Mouse (Mus musculus) MEL (cell line): Measurements from ENCODE around the gene Podxl2. TPM values are rescaled to one million over a fixed set of nuclear protein-coding genes. Genes with fewer than 3 reads are reported as not detected.
A peak's percentile ranks its signal among the peaks of the same experiment; 100 is the strongest.

Experiments
- DNase-seq: peaks from one replicate; pipeline ENCODE4 v3.0.0; 2011; ENCODE audit warnings: low read depth, low spot score
- H3K27ac ChIP-seq: 2 replicates; pipeline ENCODE4 v1.5.1; 2012; ENCODE audit warnings: low read depth, mild to moderate bottlenecking, control low read depth, low read length, moderate library complexity; ENCODE audit not compliant: control insufficient read depth
- H3K27me3 ChIP-seq, 2 experiments: fragments of 150-350 bp in 1 of 2; sonication (generic) in 1 of 2; 2 replicates each; pipeline ENCODE4 v1.6.1; 2012; ENCODE audit warnings: low read length in 2 of 2, mild to moderate bottlenecking in 2 of 2, improper control_type of control experiment in 1 of 2, moderate library complexity in 1 of 2; ENCODE audit not compliant: insufficient read depth in 2 of 2, control insufficient read depth in 1 of 2
- H3K36me3 ChIP-seq, 2 experiments: 2 replicates each; pipeline ENCODE4 v1.6.1; 2012 to 2014; ENCODE audit warnings: low read length in 2 of 2, improper control_type of control experiment in 1 of 2, inconsistent platforms in 1 of 2, mild to moderate bottlenecking in 1 of 2; ENCODE audit not compliant: insufficient read depth in 2 of 2, control insufficient read depth in 1 of 2
- H3K4me1 ChIP-seq, 2 experiments: fragments of 150-350 bp in 1 of 2; sonication (generic) in 1 of 2; 2 replicates each; pipeline ENCODE4 v1.6.1; 2012; ENCODE audit warnings: low read length in 2 of 2, improper control_type of control experiment in 1 of 2, mild to moderate bottlenecking in 1 of 2; ENCODE audit not compliant: insufficient read depth in 2 of 2, control insufficient read depth in 1 of 2
- H3K4me3 ChIP-seq, 2 experiments: fragments of 150-350 bp in 1 of 2; sonication (generic) in 1 of 2; 2 replicates each; pipeline ENCODE4 v1.5.1; 2012; ENCODE audit warnings: low read depth in 2 of 2, low read length in 2 of 2, mild to moderate bottlenecking in 2 of 2, moderate library complexity in 2 of 2, control low read depth in 1 of 2, improper control_type of control experiment in 1 of 2; ENCODE audit not compliant: control insufficient read depth in 1 of 2, insufficient read depth in 1 of 2
- H3K79me2 ChIP-seq: 2 replicates; pipeline ENCODE4 v1.6.1; 2012; ENCODE audit warnings: mild to moderate bottlenecking, low read length, moderate library complexity; ENCODE audit not compliant: control insufficient read depth, poor library complexity, insufficient read depth
- H3K9ac ChIP-seq: 2 replicates; pipeline ENCODE4 v1.6.1; 2012; ENCODE audit warnings: low read depth, mild to moderate bottlenecking, control low read depth, low read length, moderate library complexity; ENCODE audit not compliant: control insufficient read depth, poor library complexity, severe bottlenecking
- H3K9me3 ChIP-seq: fragments of 150-350 bp; sonication (generic); replicated peaks from 2 replicates; pipeline ENCODE4 v1.6.1; 2012; ENCODE audit warnings: mild to moderate bottlenecking, low read length, improper control_type of control experiment, moderate library complexity; ENCODE audit not compliant: insufficient read depth
- CHD2 ChIP-seq: IDR thresholded peaks from 2 replicates; pipeline ENCODE4 v1.6.1; 2011; ENCODE audit warnings: low read length, improper control_type of control experiment
- CTCF ChIP-seq, 3 experiments: IDR thresholded peaks in 2 of 3; conservative IDR thresholded peaks in 1 of 3; 2 replicates each; pipeline ENCODE4 v1.5.1; 2011 to 2012; ENCODE audit warnings: low read length in 3 of 3, low read depth in 2 of 3, mild to moderate bottlenecking in 2 of 3, improper control_type of control experiment in 1 of 3, inconsistent platforms in 1 of 3, mixed read lengths in 1 of 3, moderate library complexity in 1 of 3; ENCODE audit not compliant: control insufficient read depth in 1 of 3, insufficient read depth in 1 of 3, poor library complexity in 1 of 3, severe bottlenecking in 1 of 3
- EP300 ChIP-seq, 2 experiments: IDR thresholded peaks; 2 replicates each; pipeline ENCODE4 v1.6.1; 2011; ENCODE audit warnings: improper control_type of control experiment in 2 of 2, low read length in 2 of 2, low read depth in 1 of 2, mild to moderate bottlenecking in 1 of 2
- ETS1 ChIP-seq: IDR thresholded peaks from 2 replicates; pipeline ENCODE4 v1.6.1; 2012; ENCODE audit warnings: low read depth, mild to moderate bottlenecking, inconsistent platforms, low read length, improper control_type of control experiment, moderate library complexity
- GABPA ChIP-seq: IDR thresholded peaks from 2 replicates; pipeline ENCODE4 v1.6.1; 2012; ENCODE audit warnings: low read depth, mild to moderate bottlenecking, inconsistent platforms, low read length, improper control_type of control experiment, moderate library complexity
- JUND ChIP-seq: IDR thresholded peaks from 2 replicates; pipeline ENCODE4 v1.6.1; 2011; ENCODE audit warnings: low read depth, mild to moderate bottlenecking, improper control_type of control experiment, low read length
- KAT2A ChIP-seq: conservative IDR thresholded peaks from 2 replicates; pipeline ENCODE4 v1.6.1; 2012; ENCODE audit warnings: low read depth, low read length, improper control_type of control experiment, inconsistent platforms
- MAFK ChIP-seq: IDR thresholded peaks from 2 replicates; pipeline ENCODE4 v1.6.1; 2011; ENCODE audit warnings: low read depth, mild to moderate bottlenecking, low read length, improper control_type of control experiment, borderline replicate concordance
- MAZ ChIP-seq: IDR thresholded peaks from 2 replicates; pipeline ENCODE4 v1.6.1; 2012; ENCODE audit warnings: low read depth, mild to moderate bottlenecking, inconsistent platforms, low read length, improper control_type of control experiment
- MXI1 ChIP-seq: IDR thresholded peaks from 2 replicates; pipeline ENCODE4 v1.6.1; 2011; ENCODE audit warnings: mild to moderate bottlenecking, low read depth, low read length, improper control_type of control experiment
- MYC ChIP-seq: IDR thresholded peaks from 2 replicates; pipeline ENCODE4 v1.6.1; 2011; ENCODE audit warnings: low read depth, mild to moderate bottlenecking, low read length, improper control_type of control experiment, moderate library complexity
- NELFE ChIP-seq: IDR thresholded peaks from 2 replicates; pipeline ENCODE4 v1.6.1; 2011; ENCODE audit warnings: low read depth, low read length, improper control_type of control experiment
- POLR2A ChIP-seq, 2 experiments: IDR thresholded peaks; 2 replicates each; pipeline ENCODE4 v1.6.1; 2011 to 2012; ENCODE audit warnings: low read length in 2 of 2, mild to moderate bottlenecking in 2 of 2, control low read depth in 1 of 2, improper control_type of control experiment in 1 of 2, low read depth in 1 of 2, moderate library complexity in 1 of 2; ENCODE audit not compliant: control insufficient read depth in 1 of 2, insufficient read depth in 1 of 2, poor library complexity in 1 of 2
- RAD21 ChIP-seq: IDR thresholded peaks from 2 replicates; pipeline ENCODE4 v1.6.1; 2011; ENCODE audit warnings: mild to moderate bottlenecking, low read depth, low read length, improper control_type of control experiment
- SIN3A ChIP-seq: IDR thresholded peaks from 2 replicates; pipeline ENCODE4 v1.6.1; 2012; ENCODE audit warnings: low read length, improper control_type of control experiment, inconsistent platforms
- SMC3 ChIP-seq: IDR thresholded peaks from 2 replicates; pipeline ENCODE4 v1.6.1; 2011; ENCODE audit warnings: low read depth, low read length, improper control_type of control experiment
- TBP ChIP-seq: IDR thresholded peaks from 2 replicates; pipeline ENCODE4 v1.8.0; 2011; ENCODE audit warnings: low read depth, low read length, improper control_type of control experiment
- USF1 ChIP-seq: IDR thresholded peaks from 2 replicates; pipeline ENCODE4 v1.6.1; 2014; ENCODE audit warnings: low read depth, mild to moderate bottlenecking, inconsistent platforms, low read length, improper control_type of control experiment, moderate library complexity
- ZC3H11A ChIP-seq: IDR thresholded peaks from 2 replicates; pipeline ENCODE4 v1.6.1; 2012; ENCODE audit warnings: low read depth, mild to moderate bottlenecking, inconsistent platforms, low read length, improper control_type of control experiment
- polyA plus RNA-seq, 2 experiments: library from polyadenylated mRNA; stranded (reverse) in 1 of 2; unstranded in 1 of 2; fragments of >175 nt in 1 of 2; fragments of >200 nt in 1 of 2; gene quantifications; 2 replicates each; pipeline versions ENCODE4 v1.2.1 to v1.2.4; 2012; ENCODE audit warnings: low replicate concordance in 2 of 2, low read depth in 1 of 2; ENCODE audit not compliant: insufficient read length in 2 of 2, insufficient read depth in 1 of 2, missing spikeins in 1 of 2
- total RNA-seq: library from RNA; depleted of rRNA; stranded (reverse); fragments of 300-350 nt; gene quantifications from 2 replicates; pipeline ENCODE4 v1.2.3, GENCODE M21; 2012

Gene Podxl2
- total and polyA plus RNA-seq, 3 experiments, result 0.10 TPM; not detected in 2

DNA sequence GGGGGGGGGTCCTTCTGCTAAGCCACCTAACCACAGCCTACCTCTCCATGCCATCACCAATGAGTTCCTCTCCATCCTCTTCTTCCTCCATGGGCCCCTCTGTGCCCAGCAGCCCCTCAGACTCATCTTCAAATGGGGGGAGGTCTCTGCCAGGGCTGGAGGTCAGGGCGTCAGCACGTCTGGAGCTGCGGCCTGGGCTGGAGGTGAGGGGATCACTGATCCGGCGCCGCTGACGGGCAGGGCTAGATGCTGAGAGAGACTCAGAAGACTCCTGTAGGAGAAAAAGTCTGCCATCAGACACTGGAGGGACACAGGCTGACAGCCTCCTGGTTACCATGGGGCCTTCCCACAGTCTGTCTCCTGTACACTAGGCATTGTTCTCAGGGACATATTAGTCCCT is 22.4 kb upstream of the Podxl2 start:
- H3K4me3 ChIP-seq, result peak overlapping the region; percentile 67 to 100
- no peak overlapping the region for H3K27ac ChIP-seq
- no peak for DNase-seq
- TF ChIP-seq NELFE, result no peak
- TF ChIP-seq SIN3A, result 0 out of 2 replicates have a peak, but pooled peaks have one; percentile 16
- H3K27me3 ChIP-seq, result no peaks in the 10 kb centered on the region
- peak overlapping the region; percentile 85 for H3K9ac ChIP-seq
- peaks cover 13 to 22% of the 10 kb centered on the region in 2 experiments for H3K36me3 ChIP-seq
- no peaks in the 10 kb centered on the region for H3K9me3 ChIP-seq
- H3K79me2 ChIP-seq, result peaks cover 36% of the 10 kb centered on the region
- H3K4me1 ChIP-seq, result peaks cover 0 to 17% of the 10 kb centered on the region in 2 experiments; a peak in 2 of 4 replicates

DNA sequence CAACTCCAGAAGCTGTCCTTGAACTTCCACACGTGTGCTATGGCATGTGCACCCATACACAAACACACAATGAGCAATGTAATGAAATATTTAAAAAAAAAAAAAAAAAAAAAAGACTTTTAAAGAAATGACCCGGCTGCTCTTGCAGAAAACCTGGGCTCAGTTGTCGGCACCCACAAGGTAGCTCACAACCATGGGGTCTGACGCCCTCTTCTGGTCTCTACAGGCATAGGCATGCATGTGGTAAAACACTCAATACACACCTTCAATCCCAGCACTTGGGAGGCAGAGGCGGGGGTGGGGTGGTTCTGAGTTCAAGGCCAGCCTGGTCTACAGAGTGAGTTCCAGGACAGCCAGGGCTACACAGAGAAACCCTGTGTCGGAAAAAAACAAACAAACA is 21.1 kb upstream of the Podxl2 start:
- Histone ChIP-seq H3K27ac (no peak overlapping the region), H3K4me3 (no peak overlapping the region), H3K9me3 (no peaks in the 10 kb centered on the region), H3K79me2 (peaks cover 33% of the 10 kb centered on the region), H3K36me3 (peaks cover 20 to 24% of the 10 kb centered on the region in 2 experiments), H3K27me3 (no peaks in the 10 kb centered on the region), H3K9ac (no peak overlapping the region), H3K4me1 (peaks cover 0 to 15% of the 10 kb centered on the region in 2 experiments; a peak in 2 of 4 replicates)
- no peak for TF ChIP-seq ETS1
- no peak for TF ChIP-seq MAZ
- no peak for TF ChIP-seq CHD2
- peak; percentile 42 to 46 (median 44) for TF ChIP-seq CTCF (IDR thresholded peaks at IDR 0.05 in 2 of 3, conservative IDR thresholded peaks at IDR 0.05 in 1 of 3; ENCODE audit: control insufficient read depth in 1 of 3, insufficient read depth in 1 of 3, low read depth in 2 of 3, low read length in 3 of 3, poor library complexity in 1 of 3, severe bottlenecking in 1 of 3)
- TF ChIP-seq MYC, result no peak
- DNase-seq, result peak; percentile 63

DNA sequence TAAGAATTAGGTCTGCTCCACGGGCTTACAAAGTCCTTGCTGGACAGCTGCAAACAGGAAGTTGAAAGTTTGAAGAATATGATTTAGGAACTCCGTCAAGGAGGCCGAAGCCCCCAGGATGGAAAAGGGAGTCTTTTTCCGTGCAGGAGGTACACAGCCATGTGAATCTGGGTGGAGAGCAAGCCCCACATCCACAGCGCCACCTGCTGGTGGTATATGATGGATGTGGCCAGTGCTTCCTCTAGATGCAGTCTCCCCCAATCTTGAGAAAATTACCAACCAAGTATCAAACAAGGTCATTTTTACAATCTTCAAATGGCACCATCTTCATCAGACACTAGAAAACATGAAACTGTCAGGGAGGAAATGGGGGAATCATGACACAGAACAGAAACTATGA is 18.7 kb upstream of the Podxl2 start:
- H3K4me1 ChIP-seq, result peaks cover 0 to 12% of the 10 kb centered on the region in 2 experiments; a peak in 1 of 4 replicates
- peak; percentile 78 for DNase-seq
- no peak overlapping the region for H3K4me3 ChIP-seq
- no peaks in the 10 kb centered on the region for H3K9me3 ChIP-seq
- TF ChIP-seq MAFK (no peak), GABPA (no peak), POLR2A (IDR thresholded peaks at IDR 0.05; ENCODE audit: control insufficient read depth in 1 of 2, insufficient read depth in 1 of 2, low read depth in 1 of 2, low read length in 2 of 2, poor library complexity in 1 of 2) (no peak), SMC3 (peak; percentile 27; the same call in 1 of the 2 replicates), ETS1 (no peak), TBP (no peak), ZC3H11A (no peak), JUND (no peak), EP300 (IDR thresholded peaks at IDR 0.05; ENCODE audit: low read depth in 1 of 2, low read length in 2 of 2) (no peak), KAT2A (no peak), MXI1 (no peak), RAD21 (no peak), NELFE (no peak), CTCF (IDR thresholded peaks at IDR 0.05 in 2 of 3, conservative IDR thresholded peaks at IDR 0.05 in 1 of 3; ENCODE audit: control insufficient read depth in 1 of 3, insufficient read depth in 1 of 3, low read depth in 2 of 3, low read length in 3 of 3, poor library complexity in 1 of 3, severe bottlenecking in 1 of 3) (peak; percentile 76 to 95 (median 91)), USF1 (no peak)
- no peak overlapping the region for H3K27ac ChIP-seq
- no peak overlapping the region for H3K9ac ChIP-seq
- H3K79me2 ChIP-seq, result peaks cover 33% of the 10 kb centered on the region
- no peaks in the 10 kb centered on the region for H3K27me3 ChIP-seq
- H3K36me3 ChIP-seq, result peaks cover 19 to 36% of the 10 kb centered on the region in 2 experiments
